Mouse (Mus musculus): ENCODE measurements at regions not wholly inside any gene's neighbourhood (a gene's known extent, or its start where the extent isn't known, plus 50 kb on each side); places are given as distances from the start of the nearest gene placed in this dataset.

DNA sequence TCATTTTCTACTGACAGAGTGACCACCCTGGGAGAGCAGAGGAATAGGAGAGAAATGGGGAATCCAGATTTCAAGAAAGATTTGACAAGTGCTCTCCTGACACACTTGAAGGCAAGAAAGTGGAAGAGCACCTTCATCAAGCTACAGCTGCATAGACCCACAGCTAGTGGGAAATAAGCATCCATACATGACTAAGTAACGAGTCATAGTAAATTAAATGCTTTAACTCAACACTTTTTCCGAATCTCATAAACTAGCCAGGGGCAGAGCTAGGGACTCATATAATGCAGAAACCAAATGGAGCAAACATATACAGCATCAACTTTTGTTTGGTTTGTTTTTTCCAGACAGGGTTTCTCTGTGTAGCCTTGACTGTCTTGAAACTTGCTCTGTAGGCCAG is 383.2 kb upstream of the Gm10306 start:
- no peak for DNase-seq (ENCODE audit: extremely low spot score in 1 of 2, low spot score in 1 of 2)

DNA sequence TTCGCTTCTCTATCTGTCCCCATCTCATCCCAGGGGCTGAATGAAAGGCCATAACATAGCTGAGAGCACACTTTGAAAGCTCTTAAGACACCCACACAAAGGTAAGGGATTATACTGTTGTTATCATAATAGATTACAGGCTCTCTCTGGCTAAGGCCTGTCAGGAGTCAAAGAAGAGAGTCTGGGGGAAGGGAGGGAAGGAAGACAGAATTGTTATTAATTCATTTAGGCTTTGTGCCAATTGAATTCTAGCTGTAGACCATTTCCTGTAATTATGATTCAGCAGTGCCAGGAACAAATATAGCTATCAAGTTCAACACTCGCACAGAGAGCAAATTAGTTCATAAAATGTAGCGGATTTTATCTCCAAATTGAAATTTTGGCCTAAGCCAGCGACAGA is 369.3 kb upstream of the Gm10306 start:
- DNase-seq (ENCODE audit: extremely low spot score in 1 of 2, low spot score in 1 of 2): no peak

DNA sequence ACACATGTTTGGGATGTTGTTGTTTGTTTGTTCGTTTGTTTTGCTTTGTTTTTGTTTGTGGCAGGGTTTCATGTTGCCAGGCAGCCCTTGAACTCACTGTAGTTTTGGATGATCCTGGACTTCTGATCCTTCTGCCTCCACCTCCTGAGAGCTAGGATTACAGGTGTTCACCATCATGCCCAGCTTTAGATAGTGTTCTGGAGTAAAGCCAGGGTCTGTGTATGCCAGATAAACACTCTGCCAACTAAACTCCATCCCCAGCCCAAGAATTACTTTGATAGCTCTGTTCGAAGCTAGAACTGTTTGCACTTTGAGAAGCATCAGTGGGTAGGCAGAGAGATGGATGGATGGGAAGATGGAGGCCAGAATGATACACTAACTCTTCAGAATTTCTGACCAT is 368.0 kb upstream of the Gm10306 start:
- DNase-seq (ENCODE audit: extremely low spot score in 1 of 2, low spot score in 1 of 2): no peak

DNA sequence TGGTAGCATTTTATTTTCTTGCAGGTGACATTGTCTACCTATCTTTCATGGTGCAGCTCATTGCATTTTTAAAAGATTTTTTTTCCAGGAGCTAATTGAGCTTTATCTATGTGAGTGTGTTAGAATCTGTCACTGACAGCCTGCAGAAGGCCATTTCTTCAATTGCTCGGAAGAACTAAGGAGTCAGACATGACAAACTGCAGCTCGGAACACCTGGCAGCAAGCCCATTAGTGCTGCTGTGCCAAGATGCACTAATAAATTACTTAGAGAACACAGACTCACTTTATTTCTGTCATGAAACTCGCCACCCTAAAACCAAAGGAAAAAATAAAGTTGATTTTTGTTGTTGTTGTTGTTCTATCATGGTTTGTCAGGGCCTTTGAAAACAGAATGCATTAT is 367.5 kb upstream of the Gm10306 start:
- DNase-seq (ENCODE audit: extremely low spot score in 1 of 2, low spot score in 1 of 2): peak in 1 of 2 experiments; percentile 11

DNA sequence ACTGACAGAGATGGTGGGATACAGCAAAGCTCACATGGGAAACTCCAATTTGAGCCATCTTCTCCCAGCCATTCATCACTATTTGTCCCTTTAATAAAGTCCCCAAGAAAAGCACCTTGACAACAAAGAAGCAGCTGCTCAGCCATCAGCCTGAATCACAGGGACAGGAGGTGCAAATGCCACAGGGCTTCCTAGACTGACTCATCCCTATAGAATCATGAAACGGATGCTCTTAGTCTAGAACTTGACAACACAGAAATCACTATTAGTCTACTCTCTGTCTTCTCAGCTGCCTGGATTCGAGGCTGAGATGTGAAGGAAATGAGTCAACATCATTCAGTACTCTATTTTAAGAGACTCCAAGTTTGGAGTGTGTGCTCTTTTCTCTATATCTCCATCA is 365.4 kb upstream of the Gm10306 start:
- DNase-seq (ENCODE audit: extremely low spot score in 1 of 2, low spot score in 1 of 2): peak in 1 of 2 experiments; percentile 11

DNA sequence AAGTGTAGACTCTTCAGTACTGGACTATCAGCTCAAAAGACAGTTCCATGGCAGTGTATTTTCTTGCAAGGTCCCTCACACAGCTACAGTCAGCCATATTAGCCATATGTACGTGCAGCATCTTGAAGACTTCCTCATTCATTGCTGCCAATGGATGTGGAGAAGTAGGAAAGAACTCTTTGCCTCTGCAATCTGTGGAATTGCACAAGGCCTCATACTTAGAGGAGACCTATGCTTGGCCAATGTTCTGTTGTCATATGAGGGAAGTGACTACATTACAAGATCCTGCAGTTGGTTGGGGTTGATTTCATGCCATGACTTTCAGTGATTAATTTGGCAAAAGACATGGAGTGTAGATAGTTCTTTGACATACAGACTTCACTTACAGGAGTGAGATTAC is 340.1 kb upstream of the Gm10306 start:
- DNase-seq (ENCODE audit: extremely low spot score in 1 of 2, low spot score in 1 of 2): no peak

DNA sequence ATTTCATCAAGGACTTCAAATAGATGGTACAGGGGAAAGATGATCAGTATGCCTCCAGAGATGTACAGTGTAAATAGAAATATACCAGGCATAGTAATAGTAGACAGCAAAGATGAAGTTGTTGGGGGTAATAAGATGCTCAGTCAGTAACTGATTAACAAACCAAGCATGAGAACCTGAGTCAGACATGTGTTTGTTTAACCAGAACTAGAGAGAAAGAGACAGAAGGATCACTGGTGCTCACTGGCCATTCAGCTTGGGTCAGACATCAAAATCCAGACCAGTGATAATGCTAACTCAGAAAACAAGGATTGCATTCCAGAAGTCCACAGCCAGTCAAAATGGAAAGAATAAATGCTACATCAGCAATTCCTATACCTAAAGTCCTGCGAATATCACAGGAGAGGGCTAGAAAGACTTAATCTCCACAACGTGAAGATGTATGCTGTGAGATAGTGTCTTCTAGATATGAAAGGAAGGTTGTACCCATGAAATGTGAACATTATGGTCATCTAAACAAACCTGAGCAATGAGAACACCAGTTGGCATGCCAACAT is 320.6 kb upstream of the Gm10306 start:
- DNase-seq (ENCODE audit: extremely low spot score in 1 of 2, low spot score in 1 of 2): no peak

DNA sequence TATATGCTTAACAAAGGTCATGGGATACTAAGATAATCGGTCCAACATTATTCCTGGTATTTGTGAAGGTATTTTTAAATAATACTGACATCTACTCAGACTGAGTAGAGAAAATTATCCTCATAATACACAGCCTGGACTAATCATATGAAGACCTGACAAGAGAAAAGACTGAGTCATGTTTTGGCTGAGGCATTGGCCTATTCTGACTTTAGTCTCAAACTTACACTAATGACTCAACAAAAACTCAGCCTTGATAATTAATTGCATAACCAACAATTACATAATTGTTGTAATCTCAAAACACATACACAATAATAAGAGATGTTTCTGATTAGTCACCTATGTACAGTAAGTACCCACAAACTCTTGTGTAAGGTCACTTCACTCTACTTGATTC is 300.3 kb upstream of the Gm10306 start:
- DNase-seq (ENCODE audit: extremely low spot score in 1 of 2, low spot score in 1 of 2): no peak

DNA sequence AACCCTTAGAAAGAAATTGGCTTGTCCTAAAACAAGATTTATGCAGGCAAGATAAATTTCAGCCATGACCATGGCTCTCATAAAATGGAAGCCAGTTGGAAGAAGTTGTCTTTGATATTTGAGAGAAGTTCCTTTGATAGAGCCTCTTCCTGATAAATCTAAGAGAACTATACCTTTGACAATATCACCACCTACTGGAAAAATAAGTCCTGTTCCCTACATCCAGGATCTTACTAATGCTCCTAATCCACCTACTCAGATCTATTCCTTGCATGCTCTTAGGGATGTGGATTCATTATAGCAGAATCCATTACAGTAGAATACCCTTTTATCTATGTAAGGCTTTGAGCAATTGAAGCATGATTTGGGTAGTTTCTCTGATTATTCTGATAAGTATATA is 295.2 kb upstream of the Gm10306 start:
- DNase-seq (ENCODE audit: extremely low spot score in 1 of 2, low spot score in 1 of 2): peak in 1 of 2 experiments; percentile 20

DNA sequence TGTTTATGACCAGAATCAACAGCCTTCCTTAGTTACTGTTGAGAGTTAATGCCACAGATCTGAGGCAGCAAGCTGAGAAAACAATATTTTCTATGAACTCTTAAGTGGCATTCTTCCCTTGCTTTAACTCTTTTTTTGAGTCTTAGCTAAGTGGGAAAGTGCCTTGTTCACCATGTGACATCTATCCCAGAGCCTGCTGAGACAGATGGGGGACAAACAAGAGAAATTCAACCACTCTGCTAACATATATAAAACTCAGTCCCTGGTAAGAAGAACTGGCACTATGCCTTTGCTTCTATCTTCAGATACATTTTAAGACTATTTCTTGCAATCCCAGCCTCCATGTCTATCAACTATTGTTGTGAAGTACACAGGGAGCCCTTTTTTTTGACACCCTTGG is 274.6 kb upstream of the Gm10306 start:
- DNase-seq (ENCODE audit: extremely low spot score in 1 of 2, low spot score in 1 of 2): peak in 1 of 2 experiments; percentile 11

DNA sequence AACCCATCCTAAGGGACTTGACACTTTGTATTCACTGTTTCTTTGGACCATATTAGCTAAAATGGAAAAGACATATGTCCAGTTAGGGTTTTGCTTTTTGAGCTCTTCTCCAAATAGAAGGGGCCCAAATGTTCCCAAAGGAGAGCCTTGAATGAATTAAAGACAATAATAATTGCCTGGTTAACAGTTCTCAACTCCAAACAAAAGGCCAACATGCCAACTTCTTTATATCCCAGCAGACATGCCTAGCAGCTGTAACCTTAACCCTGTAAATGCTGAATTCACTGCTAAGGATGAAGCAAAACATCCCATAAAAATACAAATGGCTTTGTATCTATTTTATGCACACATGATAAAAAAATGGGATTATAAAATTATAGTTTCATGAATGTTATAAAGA is 264.2 kb upstream of the Gm10306 start:
- no peak for DNase-seq (ENCODE audit: extremely low spot score in 1 of 2, low spot score in 1 of 2)

DNA sequence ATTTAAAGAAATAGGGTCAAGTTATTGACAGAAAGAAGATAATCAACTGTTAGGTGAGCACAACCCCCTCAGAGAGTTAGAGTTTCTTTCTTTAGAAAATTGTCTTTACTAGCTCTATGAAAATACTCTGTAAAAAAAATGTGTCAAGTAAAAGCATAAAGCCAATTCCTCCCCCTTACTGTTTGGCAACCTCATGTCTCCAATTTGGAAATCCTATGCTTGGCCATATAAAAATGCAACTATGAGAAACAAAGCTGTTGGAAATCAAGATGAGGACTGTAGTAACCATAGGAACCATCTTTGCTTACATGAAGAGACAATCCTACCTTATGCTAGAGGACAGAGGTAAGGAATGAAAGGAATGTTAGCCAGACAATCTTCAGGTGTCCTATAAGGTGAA is 239.0 kb upstream of the Gm10306 start:
- DNase-seq (ENCODE audit: extremely low spot score in 1 of 2, low spot score in 1 of 2): peak; percentile 7 to 19

DNA sequence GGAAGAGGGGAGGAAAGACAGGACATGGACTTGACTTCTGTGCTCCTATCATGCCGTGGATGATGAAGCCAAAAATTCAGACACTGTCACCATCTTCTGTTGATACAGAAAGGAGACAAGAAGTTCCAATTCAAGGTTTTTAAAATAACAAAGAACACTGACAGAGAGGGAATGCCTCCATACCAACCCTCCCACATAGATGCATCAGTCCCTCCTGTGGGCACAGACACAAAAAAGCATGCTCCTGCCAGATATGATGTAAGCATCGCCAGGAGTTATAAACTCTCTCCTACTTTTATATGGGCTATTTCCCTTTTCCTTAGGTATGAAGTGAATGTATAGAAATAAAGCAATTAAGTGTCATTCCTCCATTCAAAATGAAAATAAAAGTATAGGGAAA is 229.6 kb upstream of the Gm10306 start:
- no peak for DNase-seq (ENCODE audit: extremely low spot score in 1 of 2, low spot score in 1 of 2)

DNA sequence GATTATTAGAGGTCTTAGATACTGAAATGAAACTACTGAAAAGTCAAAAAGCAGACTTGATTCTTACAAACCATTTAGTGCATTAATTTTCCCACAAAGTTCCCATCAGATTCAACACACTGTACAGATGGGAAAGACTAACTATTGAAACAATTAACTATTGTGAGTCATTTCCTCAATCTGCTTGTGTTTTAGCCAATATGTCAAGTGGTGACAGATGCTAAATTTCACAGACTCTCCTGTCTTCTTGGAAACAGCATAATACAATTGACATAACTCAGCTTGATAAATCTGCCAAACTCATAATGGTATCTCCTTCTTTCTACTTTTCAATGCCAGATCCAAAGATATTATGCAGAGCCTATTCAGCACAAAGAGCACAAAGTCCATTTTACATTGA is 213.0 kb upstream of the Gm10306 start:
- no peak for DNase-seq (ENCODE audit: extremely low spot score in 1 of 2, low spot score in 1 of 2)

DNA sequence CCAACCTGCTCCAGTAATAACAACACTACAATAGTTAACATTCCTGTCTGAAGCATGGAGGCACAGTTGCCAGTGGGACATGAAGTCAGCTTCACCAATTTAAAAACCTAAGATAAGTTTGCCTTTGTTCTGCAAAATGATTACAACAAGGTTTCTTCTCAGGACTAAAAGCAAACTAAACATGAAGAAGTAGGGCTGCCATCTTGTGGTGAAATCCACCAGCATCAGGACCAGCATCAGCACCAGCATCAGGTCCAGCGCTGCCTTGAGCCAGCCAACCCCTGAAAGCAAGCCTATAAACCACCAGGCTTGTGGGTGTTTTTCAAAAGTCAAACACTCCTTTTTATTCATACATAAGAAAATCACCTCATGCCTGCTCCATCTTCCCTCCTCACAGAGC is 207.1 kb upstream of the Gm10306 start:
- peak in 1 of 2 experiments; percentile 65 for DNase-seq (ENCODE audit: extremely low spot score in 1 of 2, low spot score in 1 of 2)

DNA sequence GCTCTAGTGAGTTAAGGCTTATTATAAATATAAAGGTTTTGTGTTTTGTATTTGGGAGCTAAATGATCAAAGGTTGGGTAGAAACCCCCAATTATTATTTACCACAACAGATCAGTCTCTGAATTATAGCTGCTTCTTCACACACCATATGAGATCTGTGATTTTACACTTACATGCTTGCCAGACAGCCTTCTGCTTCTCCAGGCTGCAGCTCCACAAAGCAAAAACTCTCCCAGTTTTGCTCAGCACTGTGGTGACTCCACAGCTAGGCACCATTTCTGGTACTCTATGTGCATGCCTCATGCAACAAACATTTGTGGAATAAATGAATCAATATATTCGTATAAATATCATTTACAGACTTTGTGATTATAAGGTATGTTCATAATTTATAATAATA is 199.4 kb upstream of the Gm10306 start:
- DNase-seq (ENCODE audit: extremely low spot score in 1 of 2, low spot score in 1 of 2): peak in 1 of 2 experiments; percentile 15

DNA sequence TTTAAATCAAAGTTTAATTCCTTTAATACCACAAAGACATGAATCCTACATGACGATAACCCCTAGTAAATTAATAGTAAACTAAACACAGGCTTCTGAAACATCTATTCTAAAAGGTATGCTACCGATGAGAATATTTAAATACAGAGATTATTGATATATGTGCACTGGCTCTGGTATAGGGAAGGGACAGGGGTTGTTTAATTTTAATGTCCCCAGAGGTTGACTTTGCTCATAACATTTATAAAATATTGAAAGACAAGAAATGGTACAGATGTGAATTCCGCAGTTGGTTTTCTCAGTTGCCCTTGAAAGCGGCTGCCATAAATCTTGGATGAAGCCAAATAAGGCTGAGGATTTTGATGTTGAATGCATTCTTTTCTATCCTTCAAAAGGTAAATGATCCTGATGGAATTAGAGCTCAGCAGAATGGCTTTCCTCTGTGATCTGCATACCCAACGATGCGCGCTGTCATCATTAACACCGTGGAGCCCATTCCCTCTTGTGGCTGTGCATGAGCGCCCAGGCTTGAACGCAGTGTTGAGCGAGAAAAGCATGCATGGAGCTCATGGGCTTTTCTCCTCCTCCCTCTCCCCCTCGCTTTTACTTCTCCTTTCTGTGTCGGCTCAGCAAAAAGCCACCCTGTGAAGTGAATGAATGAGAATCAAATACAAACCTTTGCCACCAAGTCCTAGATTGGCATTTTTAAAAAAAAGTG is 195.4 kb upstream of the Gm10306 start:
- no peak for DNase-seq (ENCODE audit: extremely low spot score in 1 of 2, low spot score in 1 of 2)

DNA sequence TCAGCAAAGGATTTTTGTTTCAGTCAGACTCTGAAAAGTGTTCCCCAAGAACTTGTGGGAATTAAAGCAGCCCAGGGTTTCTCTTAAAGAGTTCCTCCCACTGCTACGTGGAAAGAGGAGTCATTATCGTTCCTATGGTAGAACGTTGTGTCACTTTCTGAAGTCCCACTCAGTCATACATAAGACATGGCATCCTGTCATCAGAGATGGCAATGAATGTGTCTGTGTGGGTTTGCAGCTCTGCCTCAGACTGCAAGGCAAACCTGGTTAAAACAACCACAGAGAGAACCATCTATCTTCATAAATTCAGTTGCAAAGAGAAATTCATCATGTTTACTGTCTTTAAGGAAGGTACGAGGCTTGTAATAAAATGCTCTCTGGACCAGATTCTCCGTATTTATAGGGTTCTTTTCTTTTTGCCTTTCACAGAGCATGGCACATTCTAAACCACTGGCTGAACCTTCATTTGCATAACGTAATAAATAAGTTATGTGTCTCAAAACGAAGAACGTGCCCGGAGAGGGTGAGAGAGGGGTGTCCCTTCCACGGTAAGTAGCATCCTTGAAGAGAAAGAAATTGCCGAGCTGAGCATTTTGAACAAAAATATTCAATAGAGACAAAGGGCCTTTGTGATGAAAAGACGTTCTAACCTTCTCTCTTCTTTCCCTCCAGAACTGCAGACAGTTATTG is 194.7 kb upstream of the Gm10306 start:
- DNase-seq (ENCODE audit: extremely low spot score in 1 of 2, low spot score in 1 of 2): peak in 1 of 2 experiments; percentile 13

DNA sequence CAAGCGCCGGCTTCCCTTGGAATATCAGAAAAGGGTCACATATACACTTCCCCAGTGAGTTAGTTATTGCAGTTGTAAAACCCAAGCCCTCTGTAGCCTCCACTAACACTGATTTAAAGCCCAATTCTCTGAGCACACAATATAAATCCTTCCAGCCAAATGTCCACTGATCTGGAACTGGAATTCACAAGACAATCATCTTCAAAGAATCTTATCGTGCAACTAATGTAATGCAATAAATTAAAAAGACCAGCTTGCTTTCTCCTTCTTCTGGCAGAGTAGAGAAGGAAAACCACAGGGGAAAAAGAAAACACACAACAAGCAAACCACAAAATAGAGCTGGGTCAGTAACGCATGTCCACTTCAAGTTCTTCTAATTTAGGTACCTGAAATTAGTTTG is 191.0 kb upstream of the Gm10306 start:
- DNase-seq (ENCODE audit: extremely low spot score in 1 of 2, low spot score in 1 of 2): no peak

DNA sequence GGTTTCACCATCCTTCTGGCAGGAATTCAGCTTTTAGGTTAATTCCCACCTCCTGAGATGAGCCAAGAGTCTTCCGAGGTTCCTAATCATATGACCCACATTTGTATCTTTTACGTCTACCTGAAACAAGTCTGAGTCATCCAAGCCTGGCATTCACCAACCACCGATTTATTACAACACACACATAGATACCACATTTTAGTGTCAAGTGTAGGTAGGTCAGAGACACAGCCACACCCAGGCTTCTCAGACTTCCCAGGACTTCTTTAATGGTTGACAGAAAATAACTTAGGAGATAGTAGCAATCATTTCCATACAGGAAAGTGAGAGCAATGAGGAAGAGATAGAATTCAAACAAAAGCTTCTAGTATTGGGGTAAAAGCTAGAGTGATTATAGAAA is 189.2 kb upstream of the Gm10306 start:
- DNase-seq (ENCODE audit: extremely low spot score in 1 of 2, low spot score in 1 of 2): no peak

DNA sequence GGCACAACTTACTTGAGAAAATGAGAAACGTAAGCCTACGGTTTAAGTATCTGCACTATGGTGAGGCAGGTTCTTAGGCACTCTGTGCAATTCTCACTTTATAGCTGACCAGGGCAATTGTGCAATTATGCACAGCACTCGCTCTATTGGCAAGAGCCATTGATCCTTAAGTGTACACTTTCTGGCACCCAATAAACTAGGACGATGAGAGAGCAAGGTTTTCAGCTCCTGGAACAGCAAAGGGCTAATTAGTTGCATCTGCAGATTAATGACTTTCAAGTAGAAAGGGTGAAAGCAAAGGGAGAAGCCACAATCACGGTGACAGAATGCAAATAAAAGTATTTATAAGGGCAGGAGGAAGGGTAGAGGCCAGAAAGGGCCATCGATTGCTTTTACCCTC is 185.4 kb upstream of the Gm10306 start:
- DNase-seq (ENCODE audit: extremely low spot score in 1 of 2, low spot score in 1 of 2): no peak

DNA sequence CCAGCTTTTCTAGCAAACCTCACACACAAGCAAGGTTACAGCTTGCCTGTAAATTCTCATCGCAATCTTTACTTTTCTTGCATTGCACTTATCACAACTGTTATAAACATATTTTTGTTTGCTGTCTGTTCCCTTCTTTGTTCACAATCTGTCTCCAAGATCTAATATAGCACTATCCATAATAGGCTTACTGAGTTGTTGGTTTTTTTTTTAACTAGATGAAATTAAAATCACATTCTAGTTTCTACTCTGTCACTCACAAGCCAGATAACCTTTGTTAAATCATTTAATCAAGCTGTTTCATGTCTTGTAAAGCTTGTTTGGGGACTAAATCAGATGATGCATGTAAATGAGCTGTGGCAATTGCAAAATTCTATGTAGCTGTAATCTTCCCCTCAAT is 180.1 kb upstream of the Gm10306 start:
- no peak for DNase-seq (ENCODE audit: extremely low spot score in 1 of 2, low spot score in 1 of 2)

Measured in frontal cortex, adult 2 months (tissue).